Mouse (Mus musculus): Measurements from ENCODE around the gene Psg29.
A peak's percentile ranks its signal among the peaks of the same experiment; 100 is the strongest.

Psg29 gene

GRCm38 (mm10) chr7:17203177-17203576 is at the start of gene Psg29:
TSS of gene Psg29 (plus strand) at chr7:17203477.
- no peak for DNase-seq

- peak; percentile 77 for DNase-seq
Observed at GRCm38 (mm10) chr7:17155634-17156033, 47.6 kb upstream of the Psg29 start.

GRCm38 (mm10) chr7:17156885-17157677 is 46.2 kb upstream of the Psg29 start:
- no peak for DNase-seq

GRCm38 (mm10) chr7:17159011-17159410 is 44.3 kb upstream of the Psg29 start:
- peak; percentile 34 for DNase-seq

GRCm38 (mm10) chr7:17171827-17172226 is 31.4 kb upstream of the Psg29 start:
- DNase-seq: no peak

GRCm38 (mm10) chr7:17205530-17206184 is 2.4 kb downstream of the Psg29 start:
- DNase-seq: no peak

All from cerebellum, adult 11-12 months (tissue).